Mouse (Mus musculus): ENCODE results near the gene Ampd1. TPM values are rescaled to one million over a fixed set of nuclear protein-coding genes. Genes with fewer than 3 reads are reported as not detected.

Gene Ampd1
- polyA plus RNA-seq, 1 experiment from 2014 or later = not detected

GRCm38 (mm10) chr3:103098662-103099061 is 24.8 kb downstream of the Ampd1 start:
- DNase-seq (ENCODE audit: low spot score) (no peak), ATAC-seq (replicated peaks; ENCODE audit: low FRiP score, low TSS enrichment, low read depth) (no peak)
- Histone ChIP-seq H3K27me3 (replicated peaks; ENCODE audit: control insufficient read depth, insufficient read depth, low read length) (no peaks in the 10 kb centered on the region), H3K36me3 (ENCODE audit: control insufficient read depth, insufficient read depth, low read length) (no peaks in the 10 kb centered on the region), H3K4me3 (ENCODE audit: low read depth, low read length) (no peak overlapping the region), H3K27ac (ENCODE audit: low read depth) (no peak overlapping the region), H3K4me2 (ENCODE audit: low read length) (no peak overlapping the region), H3K4me1 (replicated peaks; ENCODE audit: control insufficient read depth, insufficient read depth, low read length) (no peaks in the 10 kb centered on the region), H3K9ac (ENCODE audit: low read length) (no peak overlapping the region), H3K9me3 (ENCODE audit: control insufficient read depth, low read length) (no peaks in the 10 kb centered on the region)
- 75% methylated on average over 23 of the region's 23 CpGs for WGBS

GRCm38 (mm10) chr3:103099667-103100066 is 25.9 kb downstream of the Ampd1 start:
- no peak for ATAC-seq (replicated peaks; ENCODE audit: low FRiP score, low TSS enrichment, low read depth)

GRCm38 (mm10) chr3:103100735-103101134 is 26.9 kb downstream of the Ampd1 start:
- H3K27ac ChIP-seq (ENCODE audit: low read depth) = no peak overlapping the region
- no peak overlapping the region for H3K9ac ChIP-seq (ENCODE audit: low read length)
- no peak for ATAC-seq (replicated peaks; ENCODE audit: low FRiP score, low TSS enrichment, low read depth)
- H3K27me3 ChIP-seq (replicated peaks; ENCODE audit: control insufficient read depth, insufficient read depth, low read length) = no peaks in the 10 kb centered on the region
- no peak for DNase-seq (ENCODE audit: low spot score)
- H3K4me3 ChIP-seq (ENCODE audit: low read depth, low read length) = no peak overlapping the region
- no peaks in the 10 kb centered on the region for H3K9me3 ChIP-seq (ENCODE audit: control insufficient read depth, low read length)
- H3K36me3 ChIP-seq (ENCODE audit: control insufficient read depth, insufficient read depth, low read length) = no peaks in the 10 kb centered on the region
- H3K4me1 ChIP-seq (replicated peaks; ENCODE audit: control insufficient read depth, insufficient read depth, low read length) = no peaks in the 10 kb centered on the region
- H3K4me2 ChIP-seq (ENCODE audit: low read length) = no peak overlapping the region
- 52% methylated on average over 2 of the region's 2 CpGs for WGBS

More at GRCm38 (mm10) chr3:103099667-103100066, 25.9 kb downstream of the Ampd1 start:
- no peak overlapping the region for H3K9ac ChIP-seq (ENCODE audit: low read length)
- H3K27me3 ChIP-seq (replicated peaks; ENCODE audit: control insufficient read depth, insufficient read depth, low read length) = no peaks in the 10 kb centered on the region
- H3K36me3 ChIP-seq (ENCODE audit: control insufficient read depth, insufficient read depth, low read length) = no peaks in the 10 kb centered on the region
- no peak overlapping the region for H3K27ac ChIP-seq (ENCODE audit: low read depth)
- DNase-seq (ENCODE audit: low spot score) = no peak
- H3K4me2 ChIP-seq (ENCODE audit: low read length) = no peak overlapping the region
- no peaks in the 10 kb centered on the region for H3K4me1 ChIP-seq (replicated peaks; ENCODE audit: control insufficient read depth, insufficient read depth, low read length)
- no peaks in the 10 kb centered on the region for H3K9me3 ChIP-seq (ENCODE audit: control insufficient read depth, low read length)
- no peak overlapping the region for H3K4me3 ChIP-seq (ENCODE audit: low read depth, low read length)
- WGBS = 81% methylated on average over 6 of the region's 6 CpGs

GRCm38 (mm10) chr3:103101194-103101593 is 27.4 kb downstream of the Ampd1 start:
- no peaks in the 10 kb centered on the region for H3K27me3 ChIP-seq (replicated peaks; ENCODE audit: control insufficient read depth, insufficient read depth, low read length)
- 56% methylated on average over 5 of the region's 5 CpGs for WGBS
- H3K4me2 ChIP-seq (ENCODE audit: low read length) = no peak overlapping the region
- H3K4me1 ChIP-seq (replicated peaks; ENCODE audit: control insufficient read depth, insufficient read depth, low read length) = no peaks in the 10 kb centered on the region
- no peak overlapping the region for H3K4me3 ChIP-seq (ENCODE audit: low read depth, low read length)
- no peaks in the 10 kb centered on the region for H3K9me3 ChIP-seq (ENCODE audit: control insufficient read depth, low read length)
- no peak for DNase-seq (ENCODE audit: low spot score)
- H3K27ac ChIP-seq (ENCODE audit: low read depth) = no peak overlapping the region
- H3K9ac ChIP-seq (ENCODE audit: low read length) = no peak overlapping the region
- no peaks in the 10 kb centered on the region for H3K36me3 ChIP-seq (ENCODE audit: control insufficient read depth, insufficient read depth, low read length)
- ATAC-seq (replicated peaks; ENCODE audit: low FRiP score, low TSS enrichment, low read depth) = no peak

- Histone ChIP-seq H3K27me3 (replicated peaks; ENCODE audit: control insufficient read depth, insufficient read depth, low read length) (no peaks in the 10 kb centered on the region), H3K9ac (ENCODE audit: low read length) (peak overlapping the region; percentile 48), H3K9me3 (ENCODE audit: control insufficient read depth, low read length) (no peaks in the 10 kb centered on the region), H3K4me2 (ENCODE audit: low read length) (peak overlapping the region; percentile 82), H3K4me1 (replicated peaks; ENCODE audit: control insufficient read depth, insufficient read depth, low read length) (no peaks in the 10 kb centered on the region), H3K36me3 (ENCODE audit: control insufficient read depth, insufficient read depth, low read length) (no peaks in the 10 kb centered on the region), H3K27ac (ENCODE audit: low read depth) (no peak overlapping the region), H3K4me3 (ENCODE audit: low read depth, low read length) (peak overlapping the region; percentile 72)
- DNase-seq (ENCODE audit: low spot score) (no peak), ATAC-seq (replicated peaks; ENCODE audit: low FRiP score, low TSS enrichment, low read depth) (peak; percentile 56)
- WGBS = 0% methylated on average over 14 of the region's 14 CpGs
Measured at GRCm38 (mm10) chr3:103101909-103102308, 28.1 kb downstream of the Ampd1 start.

- ATAC-seq (replicated peaks; ENCODE audit: low FRiP score, low TSS enrichment, low read depth) (peak; percentile 96), DNase-seq (ENCODE audit: low spot score) (peak; percentile 99)
- 1% methylated on average over 72 of the region's 72 CpGs for WGBS
- H3K4me2 ChIP-seq (ENCODE audit: low read length) = peak within 1 kb of the TSS; percentile 82
- H3K9ac ChIP-seq (ENCODE audit: low read length) = peak within 1 kb of the TSS; percentile 64
- no peaks in the 10 kb centered on the region for H3K36me3 ChIP-seq (ENCODE audit: control insufficient read depth, insufficient read depth, low read length)
- H3K4me1 ChIP-seq (replicated peaks; ENCODE audit: control insufficient read depth, insufficient read depth, low read length) = no peaks in the 10 kb centered on the region
- no peaks in the 10 kb centered on the region for H3K27me3 ChIP-seq (replicated peaks; ENCODE audit: control insufficient read depth, insufficient read depth, low read length)
- H3K27ac ChIP-seq (ENCODE audit: low read depth) = peak within 1 kb of the TSS; percentile 40
- H3K4me3 ChIP-seq (ENCODE audit: low read depth, low read length) = peak within 1 kb of the TSS; percentile 72
- H3K9me3 ChIP-seq (ENCODE audit: control insufficient read depth, low read length) = no peaks in the 10 kb centered on the region
Measured at GRCm38 (mm10) chr3:103102454-103103390, 28.9 kb downstream of the Ampd1 start, which contains the start of gene Dennd2c. Gene Dennd2c, plus strand, starts transcription at chr3:103102604.

- Histone ChIP-seq H3K4me1 (replicated peaks; ENCODE audit: control insufficient read depth, insufficient read depth, low read length) (no peaks in the 10 kb centered on the region), H3K27me3 (replicated peaks; ENCODE audit: control insufficient read depth, insufficient read depth, low read length) (no peaks in the 10 kb centered on the region), H3K9ac (ENCODE audit: low read length) (no peak overlapping the region), H3K4me3 (ENCODE audit: low read depth, low read length) (no peak overlapping the region), H3K9me3 (ENCODE audit: control insufficient read depth, low read length) (no peaks in the 10 kb centered on the region), H3K4me2 (ENCODE audit: low read length) (no peak overlapping the region), H3K27ac (ENCODE audit: low read depth) (no peak overlapping the region), H3K36me3 (ENCODE audit: control insufficient read depth, insufficient read depth, low read length) (no peaks in the 10 kb centered on the region)
- 86% methylated on average over 7 of the region's 7 CpGs for WGBS
- ATAC-seq (replicated peaks; ENCODE audit: low FRiP score, low TSS enrichment, low read depth) = no peak
- DNase-seq (ENCODE audit: low spot score) = no peak
Measured at GRCm38 (mm10) chr3:103107565-103108240, 33.9 kb downstream of the Ampd1 start.

GRCm38 (mm10) chr3:103112216-103112615 is 38.4 kb downstream of the Ampd1 start:
- Histone ChIP-seq H3K4me3 (ENCODE audit: low read depth, low read length) (no peak overlapping the region), H3K9ac (ENCODE audit: low read length) (no peak overlapping the region), H3K36me3 (ENCODE audit: control insufficient read depth, insufficient read depth, low read length) (no peaks in the 10 kb centered on the region), H3K27ac (ENCODE audit: low read depth) (no peak overlapping the region), H3K4me2 (ENCODE audit: low read length) (no peak overlapping the region), H3K27me3 (replicated peaks; ENCODE audit: control insufficient read depth, insufficient read depth, low read length) (no peaks in the 10 kb centered on the region), H3K4me1 (replicated peaks; ENCODE audit: control insufficient read depth, insufficient read depth, low read length) (no peaks in the 10 kb centered on the region), H3K9me3 (ENCODE audit: control insufficient read depth, low read length) (no peaks in the 10 kb centered on the region)
- no peak for DNase-seq (ENCODE audit: low spot score)
- no peak for ATAC-seq (replicated peaks; ENCODE audit: low FRiP score, low TSS enrichment, low read depth)
- WGBS = 63% methylated on average over 5 of the region's 5 CpGs

Measured in intestine, embryonic 14.5 days (tissue).